Mouse (Mus musculus) intestine, postnatal 0 days (tissue): ENCODE results near the gene Tctex1d1. TPM values are rescaled to one million over a fixed set of nuclear protein-coding genes. Genes with fewer than 3 reads are reported as not detected.

Experiments used
- ATAC-seq: fragments of 200-750 bp; cut with Nextera tagmentation; 2 replicates; pipeline ENCODE4 v1.8.0; 2017; ENCODE audit warnings: mild to moderate bottlenecking, moderate TSS enrichment, moderate library complexity
- H3K27ac ChIP-seq: fragments of 300-500 bp; sonication (generic); 2 replicates; pipeline ENCODE4 v1.5.1; 2014; ENCODE audit warnings: mild to moderate bottlenecking, low read depth, low read length, moderate library complexity
- H3K27me3 ChIP-seq: fragments of 300-500 bp; sonication (generic); replicated peaks from 2 replicates; pipeline ENCODE4 v1.6.1; 2014; ENCODE audit warnings: low read length, mixed read lengths; ENCODE audit not compliant: control insufficient read depth, insufficient read depth
- H3K36me3 ChIP-seq: fragments of 300-500 bp; sonication (generic); 2 replicates; pipeline ENCODE4 v1.6.1; 2014; ENCODE audit warnings: mild to moderate bottlenecking, moderate library complexity; ENCODE audit not compliant: control insufficient read depth, insufficient read depth
- H3K4me1 ChIP-seq: fragments of 300-500 bp; sonication (generic); replicated peaks from 2 replicates; pipeline ENCODE4 v1.6.1; 2014; ENCODE audit warnings: antibody characterized with exemption, low read length, mixed read lengths; ENCODE audit not compliant: control insufficient read depth, insufficient read depth
- H3K4me2 ChIP-seq: fragments of 300-500 bp; sonication (generic); replicated peaks from 2 replicates; pipeline ENCODE4 v1.6.1; 2014; ENCODE audit warnings: low read depth, mild to moderate bottlenecking, moderate library complexity
- H3K4me3 ChIP-seq: fragments of 300-500 bp; sonication (generic); 2 replicates; pipeline ENCODE4 v1.5.1; 2014; ENCODE audit warnings: low read depth, low read length
- H3K9ac ChIP-seq: fragments of 300-500 bp; sonication (generic); 2 replicates; pipeline ENCODE4 v1.6.1; 2014; ENCODE audit warnings: mild to moderate bottlenecking, low read depth, low read length
- H3K9me3 ChIP-seq: fragments of 300-500 bp; sonication (generic); 2 replicates; pipeline ENCODE4 v1.6.1; 2016; ENCODE audit warnings: mixed run types; ENCODE audit not compliant: control insufficient read depth
- CTCF ChIP-seq: sonication (generic); IDR thresholded peaks from 2 replicates; pipeline ENCODE4 v1.5.1; 2016; ENCODE audit warnings: low read depth, mild to moderate bottlenecking, control low read depth, antibody characterized with exemption, moderate library complexity
- WGBS: fragments of 180-500 bp; shearing (Covaris S2); extraction: QIAGEN DNeasy Blood & Tissue Kit; methylation state at CpG from one replicate; pipeline ENCODE4 v1.1.7; 2014; 5-methylcytosine and 5-hydroxymethylcytosine counted together
- polyA plus RNA-seq: library from polyadenylated mRNA; unstranded; fragments of >200 nt; fragmentation: Nextera tagmentation; extraction: Ambion mirVana; gene quantifications from 2 replicates; pipeline ENCODE4 v1.2.1, GENCODE M21; 2015

Tctex1d1 gene
- polyA plus RNA-seq, 1 experiment from 2014 or later = 0.47 TPM

GRCm38 (mm10) chr4:102986917-102987316 lies 8.5 kb downstream of the Tctex1d1 start:
- WGBS = 0% methylated on average over 2 of the region's 2 CpGs
- no peaks in the 10 kb centered on the region for H3K4me1 ChIP-seq
- ATAC-seq = no peak
- no peak overlapping the region for H3K9ac ChIP-seq
- no peaks in the 10 kb centered on the region for H3K36me3 ChIP-seq
- TF ChIP-seq CTCF = peak; percentile 84
- no peaks in the 10 kb centered on the region for H3K27me3 ChIP-seq
- H3K9me3 ChIP-seq = no peaks in the 10 kb centered on the region
- H3K4me3 ChIP-seq = no peak overlapping the region
- no peak overlapping the region for H3K27ac ChIP-seq
- no peak overlapping the region for H3K4me2 ChIP-seq

- WGBS = 70% methylated on average over 4 of the region's 4 CpGs
These were observed 8.9 kb downstream of the Tctex1d1 start for GRCm38 (mm10) chr4:102987325-102987724.

GRCm38 (mm10) chr4:102987756-102988155 lies 9.3 kb downstream of the Tctex1d1 start:
- H3K27ac ChIP-seq = no peak overlapping the region
- no peak overlapping the region for H3K4me3 ChIP-seq
- H3K9ac ChIP-seq = no peak overlapping the region
- H3K4me1 ChIP-seq = no peaks in the 10 kb centered on the region
- TF ChIP-seq CTCF = no peak
- no peak overlapping the region for H3K4me2 ChIP-seq
- WGBS = 76% methylated on average over 2 of the region's 2 CpGs
- no peaks in the 10 kb centered on the region for H3K9me3 ChIP-seq
- H3K36me3 ChIP-seq = no peaks in the 10 kb centered on the region
- ATAC-seq = no peak
- H3K27me3 ChIP-seq = no peaks in the 10 kb centered on the region

More at GRCm38 (mm10) chr4:102987325-102987724, 8.9 kb downstream of the Tctex1d1 start:
- Histone ChIP-seq H3K4me2 (no peak overlapping the region), H3K4me1 (no peaks in the 10 kb centered on the region), H3K4me3 (no peak overlapping the region), H3K36me3 (no peaks in the 10 kb centered on the region), H3K27ac (no peak overlapping the region), H3K9me3 (no peaks in the 10 kb centered on the region), H3K9ac (no peak overlapping the region), H3K27me3 (no peaks in the 10 kb centered on the region)
- TF ChIP-seq CTCF = no peak
- no peak for ATAC-seq

- no peak for TF ChIP-seq CTCF
- Histone ChIP-seq H3K27ac (no peak overlapping the region), H3K36me3 (no peaks in the 10 kb centered on the region), H3K27me3 (no peaks in the 10 kb centered on the region), H3K9me3 (no peaks in the 10 kb centered on the region), H3K4me1 (no peaks in the 10 kb centered on the region), H3K4me3 (no peak overlapping the region), H3K9ac (no peak overlapping the region), H3K4me2 (no peak overlapping the region)
- 71% methylated on average over 6 of the region's 6 CpGs for WGBS
- no peak for ATAC-seq
These were observed 10.1 kb downstream of the Tctex1d1 start for GRCm38 (mm10) chr4:102988526-102988925.

GRCm38 (mm10) chr4:102989391-102989790 lies 11.0 kb downstream of the Tctex1d1 start:
- no peak for ATAC-seq
- Histone ChIP-seq H3K27me3 (no peaks in the 10 kb centered on the region), H3K36me3 (no peaks in the 10 kb centered on the region), H3K27ac (no peak overlapping the region), H3K4me2 (no peak overlapping the region), H3K9me3 (no peaks in the 10 kb centered on the region), H3K4me1 (no peaks in the 10 kb centered on the region), H3K4me3 (no peak overlapping the region), H3K9ac (no peak overlapping the region)
- WGBS = 84% methylated on average over 5 of the region's 5 CpGs
- TF ChIP-seq CTCF = no peak

- Histone ChIP-seq H3K9ac (no peak overlapping the region), H3K4me3 (no peak overlapping the region), H3K4me2 (no peak overlapping the region), H3K9me3 (no peaks in the 10 kb centered on the region), H3K27me3 (no peaks in the 10 kb centered on the region), H3K27ac (no peak overlapping the region), H3K36me3 (no peaks in the 10 kb centered on the region), H3K4me1 (no peaks in the 10 kb centered on the region)
- ATAC-seq = no peak
- no peak for TF ChIP-seq CTCF
- 75% methylated on average over 4 of the region's 4 CpGs for WGBS
These were observed 11.6 kb downstream of the Tctex1d1 start for GRCm38 (mm10) chr4:102990016-102990415.
